Mouse (Mus musculus): ENCODE measurements around the gene Mt1.
A peak's percentile ranks its signal among the peaks of the same experiment; 100 is the strongest.
"Not testable (repeated sequence)": the region's sequence is repeated elsewhere in the genome, so short reads cannot be mapped to it uniquely, and the experiment has no call there.

Gene Mt1

DNA sequence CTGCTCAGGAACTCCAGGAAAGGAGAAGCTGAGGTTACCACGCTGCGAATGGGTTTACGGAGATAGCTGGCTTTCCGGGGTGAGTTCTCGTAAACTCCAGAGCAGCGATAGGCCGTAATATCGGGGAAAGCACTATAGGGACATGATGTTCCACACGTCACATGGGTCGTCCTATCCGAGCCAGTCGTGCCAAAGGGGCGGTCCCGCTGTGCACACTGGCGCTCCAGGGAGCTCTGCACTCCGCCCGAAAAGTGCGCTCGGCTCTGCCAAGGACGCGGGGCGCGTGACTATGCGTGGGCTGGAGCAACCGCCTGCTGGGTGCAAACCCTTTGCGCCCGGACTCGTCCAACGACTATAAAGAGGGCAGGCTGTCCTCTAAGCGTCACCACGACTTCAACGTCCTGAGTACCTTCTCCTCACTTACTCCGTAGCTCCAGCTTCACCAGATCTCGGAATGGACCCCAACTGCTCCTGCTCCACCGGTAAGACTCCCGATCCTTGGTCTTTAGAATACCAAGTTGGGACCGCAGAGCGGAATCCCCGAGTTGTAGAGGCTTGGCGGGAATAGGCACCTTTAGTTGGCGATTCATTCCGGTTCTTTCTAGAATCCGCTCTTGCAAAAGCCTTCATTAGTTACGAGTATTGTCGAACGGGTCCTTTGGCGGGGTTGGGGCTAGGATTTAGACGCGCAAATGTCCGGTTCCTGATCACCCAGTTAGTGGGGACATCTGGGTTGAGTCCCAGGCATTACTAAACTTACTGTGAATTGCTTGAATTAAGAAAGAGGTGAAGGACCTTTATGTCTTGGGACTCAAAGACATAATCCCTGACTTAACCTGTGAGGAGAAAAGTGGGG is at the start of gene Mt1:
Mt1 (plus strand) TSS at position 226 of the 856 bp plus-strand sequence.
- peak; percentile 75 for DNase-seq

DNA sequence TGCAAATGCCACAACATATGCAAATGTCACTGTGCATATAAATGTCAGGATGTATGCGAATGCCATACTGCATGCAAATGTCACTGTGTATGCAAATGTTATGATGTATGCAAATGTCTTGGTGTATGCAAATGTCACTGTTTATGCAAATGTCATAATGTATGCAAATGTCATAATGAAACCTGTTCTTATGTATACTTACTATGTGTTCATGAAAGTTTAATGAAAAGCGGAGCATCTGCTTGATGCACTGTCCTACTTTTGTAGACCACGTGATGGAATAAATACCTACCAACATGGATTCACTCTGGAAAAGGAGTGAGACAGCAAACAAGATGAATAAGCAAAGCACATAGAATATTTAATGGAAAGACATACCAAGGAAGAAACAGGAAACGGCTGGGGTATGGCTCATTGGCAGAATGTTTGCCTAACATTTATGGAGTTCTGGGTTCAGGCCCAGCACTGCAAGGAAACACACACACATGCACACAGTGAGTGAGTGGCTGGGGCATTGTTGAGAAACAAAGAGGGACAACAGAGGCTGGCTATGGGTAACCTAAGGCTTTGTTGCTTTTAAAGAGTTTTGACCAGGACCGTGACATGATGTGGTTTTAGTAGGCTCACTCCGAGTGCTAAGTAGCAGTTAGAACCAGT is 49.6 kb upstream of the Mt1 start:
- DNase-seq, result no peak

GRCm38 (mm10) chr8:94130126-94130525 is 48.8 kb upstream of the Mt1 start:
- DNase-seq, result no peak

- DNase-seq, result no peak
These were observed 46.8 kb upstream of the Mt1 start for GRCm38 (mm10) chr8:94132096-94132495.

DNA sequence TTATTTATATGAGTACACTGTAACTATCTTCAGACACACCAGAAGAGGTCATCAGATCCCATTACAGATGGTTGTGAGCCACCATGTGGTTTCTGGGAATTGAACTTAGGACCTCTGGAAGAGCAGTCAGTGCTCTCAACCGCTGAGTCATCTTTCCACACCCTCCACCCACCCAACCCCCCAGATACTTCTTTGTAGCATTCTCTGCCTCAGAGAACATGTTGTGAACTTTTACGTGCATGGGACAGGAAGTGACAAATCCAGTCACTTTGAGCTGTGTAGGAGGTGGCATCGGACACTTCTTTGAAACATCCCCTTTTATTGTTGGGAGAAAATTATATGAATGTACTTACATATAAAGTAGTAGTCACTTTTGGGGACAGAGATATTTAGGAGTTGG is 44.3 kb upstream of the Mt1 start:
- DNase-seq, result not testable (repeated sequence)

- no peak for DNase-seq
These were observed 43.3 kb upstream of the Mt1 start for GRCm38 (mm10) chr8:94135556-94135955.

GRCm38 (mm10) chr8:94136192-94136591 is 42.7 kb upstream of the Mt1 start:
- no peak for DNase-seq

- no peak for DNase-seq
These were observed 41.9 kb upstream of the Mt1 start, which contains the start of gene Mt4 for GRCm38 (mm10) chr8:94136933-94137332. Gene Mt4, plus strand, starts transcription at chr8:94137197.

DNA sequence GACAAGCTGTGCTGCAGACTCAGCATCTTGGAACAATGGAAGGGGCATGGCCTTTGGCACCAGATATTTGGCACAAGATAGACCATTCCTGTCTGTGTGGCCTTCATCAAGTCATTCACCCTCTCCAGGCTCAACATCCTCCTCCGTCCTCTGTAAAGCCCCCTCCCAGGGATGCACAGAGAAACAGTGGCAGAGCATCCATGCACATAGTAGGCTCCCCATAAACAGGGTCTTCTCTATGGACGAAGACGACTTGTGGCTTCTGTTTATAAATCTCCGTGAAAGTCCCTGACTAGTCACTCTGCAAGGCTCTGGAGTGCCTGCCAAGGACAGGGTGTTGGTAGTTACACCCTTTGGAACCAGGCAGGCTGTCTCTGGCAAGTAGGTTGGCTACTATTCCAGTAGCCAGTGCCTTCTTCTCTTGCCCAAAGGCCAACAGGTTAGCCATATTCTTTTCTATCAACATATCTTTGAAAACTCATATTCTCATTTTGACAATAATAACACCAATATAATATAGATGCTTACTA is 38.6 kb upstream of the Mt1 start:
- no peak for DNase-seq

DNA sequence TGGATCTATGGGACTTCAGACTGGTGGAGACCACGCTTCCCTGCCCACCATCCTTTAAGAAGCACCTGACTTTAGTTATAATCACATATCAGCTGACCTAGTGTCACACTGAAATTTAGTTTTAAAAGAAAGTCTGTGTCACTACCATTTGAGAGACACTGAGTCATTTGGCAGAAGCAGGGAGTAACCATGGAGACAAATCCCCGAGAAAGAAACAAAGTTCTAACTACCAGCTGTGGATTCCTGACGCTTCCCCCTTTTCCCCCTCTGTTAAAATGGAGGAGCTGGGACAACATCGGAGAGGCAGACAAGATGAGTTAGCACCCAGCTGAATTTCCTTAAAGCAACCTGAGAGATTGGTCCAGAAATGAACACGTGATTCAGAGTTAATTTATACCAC is 30.6 kb upstream of the Mt1 start:
- no peak for DNase-seq

DNA sequence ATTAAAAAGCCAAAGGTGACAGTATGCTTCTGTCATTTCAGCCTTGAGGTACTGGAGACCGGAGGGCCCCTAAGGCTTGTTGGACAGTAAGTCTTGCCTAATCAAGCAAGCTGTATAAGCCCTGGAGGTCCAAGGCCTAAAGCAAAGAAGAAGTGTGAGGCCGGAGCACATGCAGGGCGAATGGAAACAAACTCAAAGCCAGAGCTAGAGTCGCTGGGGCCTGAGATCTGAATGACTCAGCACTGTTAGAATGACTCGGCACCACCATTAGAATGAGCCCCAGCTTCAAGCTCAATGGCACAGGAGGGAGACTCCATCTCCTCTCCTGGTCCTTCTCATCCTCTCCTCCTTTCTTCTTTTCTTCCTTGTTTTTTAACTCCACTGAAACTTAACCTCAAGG is 28.0 kb upstream of the Mt1 start:
- DNase-seq, result no peak

- DNase-seq, result peak; percentile 87
These were observed 26.2 kb upstream of the Mt1 start, which contains the start of gene Mt3 for GRCm38 (mm10) chr8:94152513-94153300. Gene Mt3, plus strand, starts transcription at chr8:94152607.

DNA sequence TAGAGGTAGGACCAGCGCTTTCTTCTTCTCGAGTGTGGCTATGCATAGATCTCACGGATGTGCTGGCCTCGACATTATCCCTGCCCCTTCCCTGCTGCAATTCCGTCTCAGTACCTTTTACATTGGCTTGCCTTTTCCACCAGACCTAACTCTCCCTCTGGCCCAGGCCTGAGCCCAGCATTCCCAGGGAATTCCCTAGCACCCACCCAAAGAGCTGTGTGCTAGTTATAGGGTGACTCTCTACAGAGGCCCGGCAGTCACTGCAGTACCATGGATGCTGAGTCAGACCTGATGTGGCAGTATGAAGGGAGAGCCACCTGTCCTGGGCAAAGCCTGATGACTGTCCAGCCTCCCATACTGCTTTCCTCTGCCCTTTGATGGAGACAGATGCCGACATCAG is 25.4 kb upstream of the Mt1 start:
- DNase-seq, result peak; percentile 56

DNA sequence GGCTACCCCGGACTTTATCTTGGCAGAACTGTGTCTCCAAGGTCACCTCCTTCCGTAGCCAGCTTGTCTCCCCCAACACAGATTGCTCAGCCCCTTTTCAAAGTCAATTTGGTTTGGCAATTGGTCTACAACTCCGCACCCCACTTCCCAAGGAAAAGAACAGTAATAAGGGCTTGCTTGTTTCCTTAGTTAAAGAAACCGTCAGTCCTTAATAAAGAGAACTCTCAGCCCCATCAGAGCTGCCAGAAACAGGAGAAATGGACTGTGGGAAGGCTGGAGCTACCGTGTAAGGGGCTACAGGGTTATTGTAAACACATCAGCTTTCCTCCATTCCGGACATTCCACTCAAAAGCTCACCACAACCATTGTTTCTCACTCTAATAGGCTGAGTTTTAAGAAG is 24.3 kb upstream of the Mt1 start:
- no peak for DNase-seq

GRCm38 (mm10) chr8:94156092-94156491 is 22.8 kb upstream of the Mt1 start:
- no peak for DNase-seq

DNA sequence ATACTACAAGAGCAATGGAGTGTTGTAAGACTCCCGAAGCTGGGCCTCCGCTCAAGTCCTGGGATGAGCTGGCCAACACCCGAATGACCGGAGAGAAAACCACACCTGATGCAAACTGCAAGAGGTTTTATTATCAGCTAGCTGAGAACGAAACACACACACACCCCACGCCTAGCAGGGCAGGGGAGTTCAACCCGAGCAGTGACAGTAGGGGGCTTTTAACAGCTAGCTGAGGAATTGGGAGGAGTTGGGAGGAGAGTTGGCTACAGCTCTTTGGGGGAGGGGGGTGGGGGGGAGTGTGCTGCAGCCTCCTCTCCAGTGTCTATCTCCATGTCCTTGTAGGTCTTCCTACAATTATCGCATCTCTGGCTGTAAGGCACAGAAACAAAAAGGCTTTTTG is 13.1 kb upstream of the Mt1 start:
- DNase-seq, result not testable (repeated sequence)

DNA sequence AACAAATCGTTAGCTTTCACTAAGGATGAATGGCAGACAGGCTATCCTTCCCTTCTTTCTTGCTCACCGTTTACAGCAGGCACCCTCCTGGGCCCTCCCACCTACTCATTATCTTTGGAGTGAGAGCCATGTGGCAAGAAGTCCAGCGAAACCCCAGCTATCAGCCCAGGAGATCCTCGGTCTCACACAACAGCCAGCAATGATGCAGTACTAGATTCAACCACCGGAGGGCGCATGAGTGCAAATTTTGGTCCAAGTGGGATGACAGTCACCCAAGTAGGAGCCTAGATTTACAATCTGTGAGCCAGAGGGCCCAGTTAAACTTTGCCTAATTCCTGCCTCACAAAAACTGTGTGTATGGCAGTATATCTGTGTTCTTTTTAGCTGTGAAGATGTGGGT is 11.6 kb upstream of the Mt1 start:
- DNase-seq, result peak; percentile 92

GRCm38 (mm10) chr8:94169547-94169946 is 9.3 kb upstream of the Mt1 start:
- DNase-seq, result no peak

DNA sequence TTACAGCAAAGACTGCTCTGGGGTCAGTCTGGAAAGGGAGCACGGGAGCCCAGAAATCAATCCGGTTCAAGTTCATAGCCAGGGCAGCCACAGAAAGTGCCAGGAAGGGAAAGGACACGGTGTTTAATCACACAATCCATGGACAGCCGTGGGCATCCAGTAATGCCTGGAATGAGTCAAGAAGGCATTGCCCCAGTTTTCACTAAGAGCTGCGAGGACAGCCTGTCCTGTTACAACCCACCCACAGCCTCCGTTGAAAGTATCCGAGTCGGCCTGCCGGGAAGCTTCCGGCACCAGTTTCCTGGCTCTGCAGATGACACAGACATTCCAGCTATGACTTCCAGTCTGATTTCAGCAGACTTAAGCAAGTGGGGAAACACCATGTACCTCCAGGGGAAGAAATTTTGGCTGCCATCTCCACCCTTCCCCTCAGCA is 7.5 kb upstream of the Mt1 start:
- no peak for DNase-seq

GRCm38 (mm10) chr8:94172075-94172808 is 6.6 kb upstream of the Mt1 start, which contains the start of gene Mt2:
Gene Mt2, plus strand, starts transcription at chr8:94172664.
- no peak for DNase-seq

DNA sequence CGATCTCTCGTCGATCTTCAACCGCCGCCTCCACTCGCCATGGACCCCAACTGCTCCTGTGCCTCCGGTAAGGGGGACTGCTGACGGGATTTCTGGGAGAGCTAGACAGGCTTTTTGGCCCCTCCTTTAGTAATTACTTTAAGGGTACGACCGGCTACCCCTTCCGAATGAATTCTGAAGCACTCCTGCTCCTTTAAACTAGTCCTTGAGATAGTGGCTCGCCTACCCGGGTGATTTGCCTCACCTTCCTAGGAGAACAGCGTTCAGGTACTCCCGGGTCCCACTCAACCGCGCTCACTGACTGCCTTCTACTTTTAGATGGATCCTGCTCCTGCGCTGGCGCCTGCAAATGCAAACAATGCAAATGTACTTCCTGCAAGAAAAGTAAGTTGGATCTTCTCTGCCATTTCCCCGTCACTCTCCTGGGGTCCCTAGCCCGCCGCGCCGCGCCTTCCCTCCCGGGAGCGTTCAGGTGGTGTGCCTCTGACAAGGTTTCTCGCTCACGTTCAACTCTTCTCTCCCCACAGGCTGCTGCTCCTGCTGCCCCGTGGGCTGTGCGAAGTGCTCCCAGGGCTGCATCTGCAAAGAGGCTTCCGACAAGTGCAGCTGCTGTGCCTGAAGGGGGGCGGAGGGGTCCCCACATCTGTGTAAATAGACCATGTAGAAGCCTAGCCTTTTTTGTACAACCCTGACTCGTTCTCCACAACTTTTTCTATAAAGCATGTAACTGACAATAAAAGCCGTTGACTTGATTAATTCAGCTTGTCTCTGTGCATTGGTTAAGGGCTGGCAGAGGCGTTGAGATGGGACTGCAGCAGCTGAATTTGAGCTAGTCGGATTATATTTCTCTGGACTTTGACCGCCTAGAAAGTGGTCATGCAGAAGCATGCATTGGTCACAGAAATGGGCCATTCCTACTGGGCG is 5.8 kb upstream of the Mt1 start:
- DNase-seq, result no peak
